Mouse (Mus musculus) kidney, adult 2 months (tissue): ENCODE data around the gene Slc6a1. TPM values are rescaled to one million over a fixed set of nuclear protein-coding genes. Genes with fewer than 3 reads are reported as not detected.

ENCODE experiments used
- DNase-seq: peaks from one replicate; pipeline ENCODE4 v3.0.0; 2021
- H3K27ac ChIP-seq: fragments of 200-500 bp; 2 replicates; pipeline ENCODE4 v1.5.1; 2012; ENCODE audit warnings: low read depth, low read length, control low read depth, inconsistent platforms; ENCODE audit not compliant: insufficient read depth
- H3K27me3 ChIP-seq: fragments of 200-500 bp; replicated peaks from 2 replicates; pipeline ENCODE4 v1.6.1; 2012; ENCODE audit warnings: mild to moderate bottlenecking, moderate library complexity, low read length, inconsistent platforms; ENCODE audit not compliant: control insufficient read depth, insufficient read depth
- H3K36me3 ChIP-seq: fragments of 200-500 bp; 2 replicates; pipeline ENCODE4 v1.6.1; 2012; ENCODE audit warnings: mild to moderate bottlenecking, moderate library complexity, low read length, inconsistent platforms; ENCODE audit not compliant: control insufficient read depth, insufficient read depth
- H3K4me1 ChIP-seq: fragments of 200-500 bp; 2 replicates; pipeline ENCODE4 v1.6.1; 2011; ENCODE audit warnings: low read length; ENCODE audit not compliant: control insufficient read depth, insufficient read depth
- H3K4me3 ChIP-seq: fragments of 200-500 bp; 2 replicates; pipeline ENCODE4 v1.5.1; 2011; ENCODE audit warnings: mild to moderate bottlenecking, low read depth, low read length, control low read depth; ENCODE audit not compliant: insufficient read depth
- CTCF ChIP-seq: fragments of 200-500 bp; conservative IDR thresholded peaks from 2 replicates; pipeline ENCODE4 v1.5.1; 2011; ENCODE audit warnings: low read depth, mild to moderate bottlenecking, control low read depth, low read length, moderate library complexity, mixed read lengths; ENCODE audit not compliant: insufficient read depth, insufficient read length
- POLR2A ChIP-seq: fragments of 200-500 bp; IDR thresholded peaks from one replicate; pipeline ENCODE4 v1.6.1; 2011; ENCODE audit warnings: low read depth, low read length, control low read depth
- WGBS: fragments of 180-500 bp; shearing (Covaris S2); methylation state at CpG from one replicate; pipeline ENCODE4 v1.1.7; 2018; 5-methylcytosine and 5-hydroxymethylcytosine counted together
- polyA plus RNA-seq: library from polyadenylated mRNA; depleted of rRNA; stranded (reverse); fragments of >200 nt; gene quantifications from 2 replicates; pipeline ENCODE4 v1.2.3, GENCODE M21; 2012

The Slc6a1 gene
- polyA plus RNA-seq, 1 experiment: 0.19 TPM

- H3K27me3 ChIP-seq: no peaks in the 10 kb centered on the region
Measured at GRCm38 (mm10) chr6:114290929-114291328, 8.5 kb downstream of the Slc6a1 start.

GRCm38 (mm10) chr6:114291396-114291795 lies 9.0 kb downstream of the Slc6a1 start:
- DNase-seq: no peak
- TF ChIP-seq POLR2A (no peak), CTCF (no peak)
- Histone ChIP-seq H3K27me3 (no peaks in the 10 kb centered on the region), H3K27ac (no peak overlapping the region), H3K36me3 (no peaks in the 10 kb centered on the region), H3K4me1 (no peaks in the 10 kb centered on the region), H3K4me3 (no peak overlapping the region)
- 63% methylated on average over 5 of the region's 5 CpGs for WGBS

More at GRCm38 (mm10) chr6:114290929-114291328, 8.5 kb downstream of the Slc6a1 start:
- Histone ChIP-seq H3K4me3 (no peak overlapping the region), H3K4me1 (no peaks in the 10 kb centered on the region), H3K27ac (no peak overlapping the region), H3K36me3 (no peaks in the 10 kb centered on the region)
- no peak for DNase-seq
- WGBS: 69% methylated on average over 4 of the region's 4 CpGs
- TF ChIP-seq CTCF (no peak), POLR2A (no peak)

- no peaks in the 10 kb centered on the region for H3K36me3 ChIP-seq
- TF ChIP-seq CTCF (no peak), POLR2A (no peak)
- DNase-seq: no peak
- no peaks in the 10 kb centered on the region for H3K4me1 ChIP-seq
- H3K27me3 ChIP-seq: no peaks in the 10 kb centered on the region
- no peak overlapping the region for H3K27ac ChIP-seq
- no peak overlapping the region for H3K4me3 ChIP-seq
- WGBS: 31% methylated on average over 8 of the region's 8 CpGs
Measured at GRCm38 (mm10) chr6:114293511-114293910, 11.1 kb downstream of the Slc6a1 start.

- no peak for TF ChIP-seq CTCF
- no peak for TF ChIP-seq POLR2A
- H3K4me1 ChIP-seq: no peaks in the 10 kb centered on the region
- no peak for DNase-seq
- 89% methylated on average over 4 of the region's 4 CpGs for WGBS
- H3K27me3 ChIP-seq: no peaks in the 10 kb centered on the region
- no peaks in the 10 kb centered on the region for H3K36me3 ChIP-seq
- H3K4me3 ChIP-seq: no peak overlapping the region
- no peak overlapping the region for H3K27ac ChIP-seq
Measured at GRCm38 (mm10) chr6:114295086-114295485, 12.7 kb downstream of the Slc6a1 start.

GRCm38 (mm10) chr6:114297260-114298002 lies 15.0 kb downstream of the Slc6a1 start:
- Histone ChIP-seq H3K27me3 (no peaks in the 10 kb centered on the region), H3K4me3 (no peak overlapping the region), H3K36me3 (no peaks in the 10 kb centered on the region), H3K27ac (no peak overlapping the region), H3K4me1 (no peaks in the 10 kb centered on the region)
- whole genome bisulfite sequencing: 54% methylated on average over 10 of the region's 10 CpGs
- no peak for DNase-seq
- TF ChIP-seq POLR2A (no peak), CTCF (no peak)

GRCm38 (mm10) chr6:114299699-114300098 lies 17.3 kb downstream of the Slc6a1 start:
- H3K27ac ChIP-seq: no peak overlapping the region
- H3K27me3 ChIP-seq: no peaks in the 10 kb centered on the region
- H3K4me1 ChIP-seq: no peaks in the 10 kb centered on the region
- WGBS: 89% methylated on average over 5 of the region's 5 CpGs
- H3K36me3 ChIP-seq: no peaks in the 10 kb centered on the region
- DNase-seq: no peak
- TF ChIP-seq CTCF (no peak), POLR2A (no peak)
- H3K4me3 ChIP-seq: no peak overlapping the region

- no peak for DNase-seq
- Histone ChIP-seq H3K36me3 (no peaks in the 10 kb centered on the region), H3K27me3 (no peaks in the 10 kb centered on the region), H3K27ac (no peak overlapping the region), H3K4me3 (no peak overlapping the region), H3K4me1 (no peaks in the 10 kb centered on the region)
- no peak for TF ChIP-seq POLR2A
- TF ChIP-seq CTCF: no peak
- WGBS: 81% methylated on average over 11 of the region's 11 CpGs
Measured at GRCm38 (mm10) chr6:114300737-114301136, 18.3 kb downstream of the Slc6a1 start.

GRCm38 (mm10) chr6:114304668-114305067 lies 22.2 kb downstream of the Slc6a1 start:
- TF ChIP-seq CTCF (no peak), POLR2A (no peak)
- Histone ChIP-seq H3K27me3 (no peaks in the 10 kb centered on the region), H3K4me3 (no peak overlapping the region), H3K4me1 (no peaks in the 10 kb centered on the region), H3K36me3 (no peaks in the 10 kb centered on the region), H3K27ac (no peak overlapping the region)
- 72% methylated on average over 6 of the region's 6 CpGs for WGBS
- no peak for DNase-seq
